Mouse (Mus musculus) liver, embryonic 11.5 days (tissue): ENCODE data around the gene Zfp507. TPM values are rescaled to one million over a fixed set of nuclear protein-coding genes. Genes with fewer than 3 reads are reported as not detected.

Source experiments
- ATAC-seq: fragments of 200-750 bp; cut with Nextera tagmentation; replicated peaks from 2 replicates; pipeline ENCODE4 v1.8.0; 2017; ENCODE audit warnings: moderate number of reproducible peaks, mild to moderate bottlenecking, moderate TSS enrichment, moderate library complexity; ENCODE audit not compliant: low FRiP score
- DNase-seq: peaks from one replicate; pipeline ENCODE4 v3.0.0-alpha.2; 2017; ENCODE audit warnings: low spot score
- H3K27ac ChIP-seq: fragments of 300-500 bp; sonication (generic); 2 replicates; pipeline ENCODE4 v1.5.1; 2014; ENCODE audit warnings: mild to moderate bottlenecking, low read depth, low read length, control low read depth
- H3K27me3 ChIP-seq: fragments of 300-500 bp; sonication (generic); replicated peaks from 2 replicates; pipeline ENCODE4 v1.6.1; 2014; ENCODE audit warnings: low read length, mixed read lengths; ENCODE audit not compliant: control insufficient read depth, insufficient read depth
- H3K36me3 ChIP-seq: fragments of 300-500 bp; sonication (generic); 2 replicates; pipeline ENCODE4 v1.6.1; 2014; ENCODE audit warnings: mild to moderate bottlenecking, low read length, moderate library complexity, mixed read lengths; ENCODE audit not compliant: control insufficient read depth, insufficient read depth
- H3K4me1 ChIP-seq: fragments of 300-500 bp; sonication (generic); replicated peaks from 2 replicates; pipeline ENCODE4 v1.6.1; 2014; ENCODE audit warnings: low read length, mixed read lengths; ENCODE audit not compliant: control insufficient read depth, insufficient read depth
- H3K4me2 ChIP-seq: fragments of 300-500 bp; sonication (generic); 2 replicates; pipeline ENCODE4 v1.6.1; 2014; ENCODE audit warnings: mild to moderate bottlenecking, control low read depth, moderate library complexity
- H3K4me3 ChIP-seq: fragments of 300-500 bp; sonication (generic); 2 replicates; pipeline ENCODE4 v1.5.1; 2014; ENCODE audit warnings: low read depth, low read length, control low read depth
- H3K9ac ChIP-seq: fragments of 300-500 bp; sonication (generic); 2 replicates; pipeline ENCODE4 v1.6.1; 2014; ENCODE audit warnings: low read depth, low read length, control low read depth
- H3K9me3 ChIP-seq: fragments of 300-500 bp; sonication (generic); 2 replicates; pipeline ENCODE4 v1.6.1; 2016; ENCODE audit warnings: low read length, inconsistent platforms, mixed read lengths; ENCODE audit not compliant: control insufficient read depth
- WGBS: fragments of 180-500 bp; shearing (Covaris S2); extraction: QIAGEN DNeasy Blood & Tissue Kit; methylation state at CpG from one replicate; pipeline ENCODE4 v1.1.7; 2014; 5-methylcytosine and 5-hydroxymethylcytosine counted together
- polyA plus RNA-seq: library from polyadenylated mRNA; unstranded; fragments of >200 nt; fragmentation: Nextera tagmentation; extraction: Ambion mirVana; gene quantifications from 2 replicates; pipeline ENCODE4 v1.2.1, GENCODE M21; 2014

Gene Zfp507
- polyA plus RNA-seq, 1 experiment from 2014 or later, result 11.5 TPM

DNA sequence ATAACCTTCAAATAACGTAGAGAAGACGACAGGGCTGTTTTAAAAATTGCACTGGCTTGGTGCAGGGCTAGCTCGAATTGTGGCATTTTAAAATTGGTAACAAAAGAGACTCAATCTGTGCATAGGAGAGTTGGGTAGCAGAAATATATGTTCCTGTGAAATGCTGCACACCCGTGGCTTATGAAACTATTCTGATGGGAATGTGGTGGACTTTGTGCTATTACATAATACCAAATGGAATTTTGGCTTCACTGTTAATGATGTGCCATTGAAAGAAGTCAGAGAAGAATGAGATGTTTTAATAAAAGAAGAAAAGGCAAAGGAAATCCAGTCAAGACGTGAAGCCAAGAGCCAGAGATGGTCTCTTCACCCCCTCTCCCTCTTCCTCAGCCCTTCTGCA, 18.6 kb upstream of the Zfp507 start:
- WGBS, result 81% methylated on average over 5 of the region's 5 CpGs

DNA sequence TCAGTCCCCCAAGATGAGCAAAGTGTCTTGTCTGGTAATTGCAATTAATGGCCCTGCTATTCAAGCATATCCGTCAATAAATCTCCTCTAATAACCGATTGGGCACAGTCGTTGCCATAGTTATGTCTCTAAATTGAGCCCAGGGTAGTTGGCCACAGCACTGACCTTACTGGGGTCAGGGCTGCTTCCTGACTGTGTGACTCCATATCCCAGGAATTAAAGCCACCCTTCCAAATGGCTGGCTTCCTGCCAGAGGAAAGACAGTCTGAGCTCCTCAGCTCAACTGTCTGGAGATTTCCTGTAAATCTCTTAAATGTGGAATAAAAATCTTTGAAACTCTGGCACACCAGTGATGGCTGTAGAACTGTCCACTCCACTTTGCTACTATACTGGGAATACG, 16.7 kb upstream of the Zfp507 start:
- Histone ChIP-seq H3K4me1 (no peaks in the 10 kb centered on the region), H3K4me3 (no peak overlapping the region), H3K27me3 (no peaks in the 10 kb centered on the region), H3K4me2 (no peak overlapping the region), H3K27ac (no peak overlapping the region), H3K36me3 (no peaks in the 10 kb centered on the region), H3K9ac (no peak overlapping the region), H3K9me3 (no peaks in the 10 kb centered on the region)
- DNase-seq (no peak), ATAC-seq (no peak)
- WGBS, result 72% methylated on average over 4 of the region's 4 CpGs

More for the DNA sequence above, 18.6 kb upstream of the Zfp507 start:
- Histone ChIP-seq H3K4me1 (no peaks in the 10 kb centered on the region), H3K27ac (no peak overlapping the region), H3K4me3 (no peak overlapping the region), H3K4me2 (no peak overlapping the region), H3K27me3 (no peaks in the 10 kb centered on the region), H3K36me3 (no peaks in the 10 kb centered on the region), H3K9me3 (no peaks in the 10 kb centered on the region), H3K9ac (no peak overlapping the region)
- DNase-seq (no peak), ATAC-seq (no peak)

DNA sequence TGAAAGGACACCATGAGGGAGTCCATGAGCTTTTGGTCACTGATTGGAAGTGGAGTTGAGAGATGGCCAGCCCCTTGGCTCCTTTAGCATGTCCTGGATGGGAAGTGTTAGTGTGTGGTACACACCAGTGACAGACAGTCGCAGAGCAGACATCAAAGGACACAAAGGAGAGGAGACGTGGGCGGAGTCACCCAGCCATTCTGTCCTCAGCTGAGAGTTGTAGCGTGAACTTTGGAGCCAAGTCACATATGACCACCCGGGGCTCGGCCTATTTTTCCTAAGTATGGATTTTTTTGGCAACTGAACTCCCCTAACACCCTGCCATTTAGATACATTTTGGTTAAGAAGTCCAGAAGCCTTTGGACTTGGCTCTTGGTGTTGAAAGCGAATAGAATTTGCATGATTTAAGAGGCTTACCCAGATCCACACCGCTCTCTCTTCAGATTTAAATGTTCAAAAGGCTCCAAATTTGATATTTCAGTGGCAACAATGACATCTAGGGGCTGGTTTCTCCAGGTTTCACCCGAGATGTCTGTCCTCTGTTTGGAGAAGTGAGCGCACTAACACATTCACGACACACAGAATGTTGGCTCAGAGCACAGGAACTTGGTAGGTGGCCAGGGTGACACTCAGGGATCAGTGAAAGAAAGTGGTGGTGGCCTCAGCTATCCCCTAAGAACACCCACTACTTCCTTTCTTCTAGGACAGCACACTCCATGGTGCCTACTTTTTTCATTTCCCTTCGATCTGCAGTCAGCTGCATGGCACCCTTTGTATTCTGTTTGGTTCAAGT, 12.2 kb upstream of the Zfp507 start:
- Histone ChIP-seq H3K27me3 (peaks cover 3% of the 10 kb centered on the region; the same call in 1 of the 2 replicates), H3K4me1 (no peaks in the 10 kb centered on the region), H3K9ac (no peak overlapping the region), H3K9me3 (no peaks in the 10 kb centered on the region), H3K4me3 (no peak overlapping the region), H3K4me2 (no peak overlapping the region), H3K27ac (no peak overlapping the region), H3K36me3 (no peaks in the 10 kb centered on the region)
- ATAC-seq, result no peak
- 74% methylated on average over 12 of the region's 12 CpGs for WGBS
- DNase-seq, result no peak

DNA sequence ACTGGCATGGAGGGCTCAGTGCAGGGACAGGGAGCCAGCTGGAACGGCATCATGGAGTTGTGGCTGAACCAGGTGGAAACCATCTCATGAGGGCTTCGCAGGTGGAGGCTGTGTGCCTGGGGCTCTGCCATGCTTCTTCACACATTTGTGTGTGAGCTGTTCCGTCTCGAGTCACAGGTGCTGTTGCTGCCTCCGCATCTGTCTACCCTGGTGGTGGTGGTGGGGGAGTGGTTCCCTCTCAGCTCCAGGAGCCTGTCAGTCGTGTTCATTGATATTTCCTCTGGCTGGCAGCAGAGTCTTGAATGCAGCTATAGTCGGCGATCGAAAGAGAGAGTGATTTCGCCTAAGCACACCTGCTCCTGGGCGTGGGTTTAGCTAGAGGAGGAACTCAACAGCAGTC, 10.5 kb upstream of the Zfp507 start:
- no peaks in the 10 kb centered on the region for H3K9me3 ChIP-seq
- no peaks in the 10 kb centered on the region for H3K4me1 ChIP-seq
- peaks cover 3% of the 10 kb centered on the region; the same call in 1 of the 2 replicates for H3K27me3 ChIP-seq
- no peak overlapping the region for H3K27ac ChIP-seq
- no peak for ATAC-seq
- no peak overlapping the region for H3K4me3 ChIP-seq
- no peak overlapping the region for H3K9ac ChIP-seq
- no peak for DNase-seq
- no peaks in the 10 kb centered on the region for H3K36me3 ChIP-seq
- H3K4me2 ChIP-seq, result no peak overlapping the region
- 82% methylated on average over 11 of the region's 11 CpGs for WGBS

DNA sequence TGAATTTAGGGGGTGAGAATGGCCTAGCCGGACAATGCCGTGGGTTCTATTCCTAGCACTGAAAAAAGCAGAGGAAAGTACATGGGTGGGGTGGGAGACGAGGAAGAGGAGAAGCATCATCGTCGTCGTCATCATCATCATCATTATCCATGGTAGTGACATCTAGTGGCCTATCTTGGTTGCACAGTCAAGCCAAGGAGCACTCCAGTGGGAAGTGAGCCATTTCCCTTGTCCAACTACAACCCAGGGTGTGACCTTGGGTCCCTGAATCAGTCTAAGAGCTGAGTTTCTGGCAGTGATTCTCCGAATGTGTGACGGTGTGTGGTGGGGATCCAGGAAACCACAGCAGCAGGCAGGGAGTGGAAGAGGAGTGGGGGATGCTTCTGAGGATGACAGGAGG, 7.9 kb upstream of the Zfp507 start:
- Histone ChIP-seq H3K9ac (no peak overlapping the region), H3K27me3 (peaks cover 3% of the 10 kb centered on the region; the same call in 1 of the 2 replicates), H3K36me3 (no peaks in the 10 kb centered on the region), H3K4me1 (no peaks in the 10 kb centered on the region), H3K9me3 (no peaks in the 10 kb centered on the region), H3K27ac (no peak overlapping the region), H3K4me2 (no peak overlapping the region), H3K4me3 (no peak overlapping the region)
- ATAC-seq (no peak), DNase-seq (no peak)
- WGBS, result 45% methylated on average over 8 of the region's 8 CpGs

DNA sequence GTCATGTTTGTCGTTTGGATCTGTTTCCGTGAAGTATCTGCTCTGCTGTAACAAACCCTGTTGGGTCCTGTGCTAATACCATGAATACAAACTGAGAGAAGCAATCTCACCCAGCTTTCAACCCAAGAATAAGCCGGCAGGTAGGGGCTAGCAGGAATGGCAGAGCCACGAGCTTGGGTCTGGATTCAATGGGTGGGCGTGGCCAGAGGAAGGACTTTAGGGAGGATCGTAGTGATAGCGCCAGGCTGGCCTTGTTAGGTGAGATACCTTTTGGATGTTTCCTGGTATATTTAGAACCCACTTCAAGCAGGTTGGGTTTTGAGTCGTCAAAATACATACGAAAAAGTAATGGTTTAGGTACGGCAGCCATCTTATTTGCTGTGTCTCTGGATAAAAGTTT, 1.4 kb upstream of the Zfp507 start:
- DNase-seq (no peak), ATAC-seq (no peak)
- Histone ChIP-seq H3K36me3 (peaks cover 5% of the 10 kb centered on the region; the same call in 1 of the 2 replicates), H3K27me3 (no peaks in the 10 kb centered on the region; the same call in 1 of the 2 replicates), H3K4me3 (no peak overlapping the region), H3K9ac (no peak overlapping the region), H3K4me2 (no peak overlapping the region), H3K27ac (no peak overlapping the region), H3K4me1 (no peaks in the 10 kb centered on the region; the same call in 1 of the 2 replicates), H3K9me3 (no peaks in the 10 kb centered on the region)
- 66% methylated on average over 10 of the region's 10 CpGs for WGBS

DNA sequence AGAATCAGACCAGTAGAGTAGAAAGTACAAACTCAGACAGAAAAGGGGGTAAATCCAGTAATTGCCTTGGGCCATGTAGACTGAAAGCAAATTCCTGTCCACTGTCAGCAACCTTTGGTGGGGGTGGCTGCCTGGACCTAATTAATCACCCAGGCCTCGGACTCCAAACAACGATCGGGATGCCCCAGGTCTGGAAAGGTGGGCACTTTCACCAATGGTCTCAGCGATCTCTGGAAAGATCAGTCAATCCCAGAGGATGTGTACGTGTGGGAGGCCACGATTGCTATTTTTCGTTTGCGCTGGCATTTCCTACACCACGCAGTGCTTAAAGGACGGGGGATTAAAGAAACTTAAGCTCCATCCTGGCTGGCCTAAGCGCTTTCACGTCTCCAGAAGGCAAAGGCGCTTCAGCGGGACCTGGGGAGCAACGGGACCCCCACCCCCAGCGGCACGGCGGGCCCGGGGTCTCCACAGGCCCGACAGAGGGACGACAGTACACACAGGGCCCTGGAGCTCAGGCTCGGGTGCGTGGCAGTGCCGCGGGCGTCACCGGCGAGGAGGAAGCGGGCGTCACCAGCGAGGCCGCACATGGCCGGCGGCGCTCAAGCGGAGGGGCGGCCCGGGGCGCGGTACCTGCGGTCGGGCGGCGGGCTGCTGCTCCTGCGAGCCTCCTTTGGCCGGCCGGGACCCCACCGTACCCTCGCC, 450 bp downstream of the Zfp507 start:
- under 1% methylated on average over 49 of the region's 49 CpGs for WGBS
- ATAC-seq (peak; percentile 81), DNase-seq (no peak)
- peak overlapping the region; percentile 84 for H3K4me3 ChIP-seq
- peak overlapping the region; percentile 85 for H3K4me2 ChIP-seq
- peak overlapping the region; percentile 96 for H3K9ac ChIP-seq
- no peaks in the 10 kb centered on the region for H3K9me3 ChIP-seq
- H3K36me3 ChIP-seq, result peaks cover 12% of the 10 kb centered on the region; the same call in 1 of the 2 replicates
- H3K4me1 ChIP-seq, result no peaks in the 10 kb centered on the region; the same call in 1 of the 2 replicates
- H3K27ac ChIP-seq, result peak overlapping the region; percentile 88
- no peaks in the 10 kb centered on the region; the same call in 1 of the 2 replicates for H3K27me3 ChIP-seq

DNA sequence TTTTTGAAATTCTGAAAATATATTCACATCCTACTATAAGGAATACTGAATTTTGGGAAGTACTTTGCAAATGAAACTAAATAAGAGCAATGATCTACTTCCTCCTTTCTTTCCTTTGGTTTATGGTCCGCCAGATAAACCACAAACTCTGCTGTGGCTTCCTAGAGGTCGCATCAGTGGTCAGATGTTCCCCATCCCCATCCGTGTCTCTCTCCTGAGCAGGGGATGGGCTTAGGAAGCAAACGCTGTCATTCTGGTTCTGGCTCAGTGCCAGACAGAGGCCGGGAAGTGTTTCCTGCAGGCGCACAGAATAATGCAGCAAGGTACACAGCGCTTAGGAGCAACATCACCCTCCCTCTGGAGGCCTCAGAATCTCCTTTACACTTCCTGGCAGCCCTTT, 6.7 kb downstream of the Zfp507 start:
- Histone ChIP-seq H3K27ac (no peak overlapping the region), H3K4me2 (no peak overlapping the region), H3K4me1 (peaks cover 14% of the 10 kb centered on the region), H3K9me3 (no peaks in the 10 kb centered on the region), H3K27me3 (no peaks in the 10 kb centered on the region), H3K4me3 (no peak overlapping the region), H3K36me3 (peaks cover 42% of the 10 kb centered on the region), H3K9ac (no peak overlapping the region)
- ATAC-seq (no peak), DNase-seq (no peak)
- WGBS, result 35% methylated on average over 7 of the region's 7 CpGs
